Mouse (Mus musculus) frontal cortex, adult (tissue): ENCODE results near the gene Zc3h18.

Experiments used
- ATAC-seq: cut with Nextera tagmentation; 2 replicates; pipeline ENCODE4 v1.9.2; 2017; ENCODE audit warnings: mild to moderate bottlenecking, moderate library complexity, mixed read lengths; ENCODE audit not compliant: low TSS enrichment

The Zc3h18 gene

GRCm38 (mm10) chr8:122393717-122394116 lies 17.3 kb downstream of the Zc3h18 start:
- no peak for ATAC-seq

GRCm38 (mm10) chr8:122395291-122395690 lies 18.9 kb downstream of the Zc3h18 start:
- no peak for ATAC-seq

GRCm38 (mm10) chr8:122398186-122398585 lies 21.8 kb downstream of the Zc3h18 start:
- ATAC-seq, result no peak

- no peak for ATAC-seq
These were observed 28.9 kb downstream of the Zc3h18 start for GRCm38 (mm10) chr8:122405146-122405805.

- ATAC-seq, result no peak
These were observed 31.3 kb downstream of the Zc3h18 start for GRCm38 (mm10) chr8:122407678-122408077.

GRCm38 (mm10) chr8:122414311-122414710 lies 37.9 kb downstream of the Zc3h18 start:
- ATAC-seq, result no peak

GRCm38 (mm10) chr8:122415554-122415953 lies 39.1 kb downstream of the Zc3h18 start:
- no peak for ATAC-seq

GRCm38 (mm10) chr8:122419881-122420555 lies 43.6 kb downstream of the Zc3h18 start:
- peak; percentile 84 for ATAC-seq

GRCm38 (mm10) chr8:122421376-122422070 lies 45.1 kb downstream of the Zc3h18 start, which contains the start of gene Il17c:
Gene Il17c, plus strand, starts transcription at chr8:122422020.
- no peak for ATAC-seq

- no peak for ATAC-seq
These were observed 46.8 kb downstream of the Zc3h18 start for GRCm38 (mm10) chr8:122423217-122423616.

- no peak for ATAC-seq
These were observed 47.2 kb downstream of the Zc3h18 start for GRCm38 (mm10) chr8:122423659-122424058.

GRCm38 (mm10) chr8:122426145-122426544 lies 49.7 kb downstream of the Zc3h18 start:
- ATAC-seq, result no peak

GRCm38 (mm10) chr8:122427607-122428006 lies 51.2 kb downstream of the Zc3h18 start:
- no peak for ATAC-seq

GRCm38 (mm10) chr8:122428163-122428562 lies 51.8 kb downstream of the Zc3h18 start:
- no peak for ATAC-seq

GRCm38 (mm10) chr8:122430058-122430636 lies 53.7 kb downstream of the Zc3h18 start:
- ATAC-seq, result no peak; the same call in 1 of the 2 replicates

- no peak for ATAC-seq
These were observed 54.2 kb downstream of the Zc3h18 start for GRCm38 (mm10) chr8:122430646-122431045.

- ATAC-seq, result no peak
These were observed 55.5 kb downstream of the Zc3h18 start for GRCm38 (mm10) chr8:122431694-122432442.

GRCm38 (mm10) chr8:122432443-122433268 lies 56.2 kb downstream of the Zc3h18 start, which contains the start of gene Cyba:
Gene Cyba, minus strand, starts transcription at chr8:122432930.
- ATAC-seq, result no peak

GRCm38 (mm10) chr8:122433269-122433905 lies 57.0 kb downstream of the Zc3h18 start:
- ATAC-seq, result no peak

GRCm38 (mm10) chr8:122435375-122435774 lies 59.0 kb downstream of the Zc3h18 start:
- no peak for ATAC-seq
